Mouse (Mus musculus) embryonic stem cell, embryonic (primary cell): ENCODE measurements around the gene Tanc1.

ENCODE experiments used
- CTCF ChIA-PET, 4 experiments: fragments of 300-600 bp in 2 of 4; fragments of 350-600 bp in 2 of 4; sonication (Branson Sonifier 250); formaldehyde crosslinking; loops; one replicate each; lab custom pipeline; 2022; ENCODE audit warnings: inconsistent platforms in 2 of 4; lab: Charles Lee
- POLR2A ChIA-PET, 4 experiments: fragments of 300-600 bp in 2 of 4; fragments of 350-600 bp in 2 of 4; sonication (Branson Sonifier 250); formaldehyde crosslinking; loops; one replicate each; lab custom pipeline; 2022; ENCODE audit warnings: antibody characterized with exemption in 4 of 4, inconsistent platforms in 1 of 4; lab: Charles Lee

The Tanc1 gene

GRCm38 (mm10) chr2:59680736-59681135, 68.9 kb downstream of the Tanc1 start:
- POLR2A ChIA-PET = interaction anchor here in 2 of 4 experiments (0.6 to 3.1 kb wide), 20 partner anchors 9 to 494 kb away, joined by 3 to 10 read pairs (median 4); no protein-coding TSS in a partner anchor
- CTCF ChIA-PET = interaction anchor here in 1 of 4 experiments (0.6 kb wide), 2 partner anchors 10 to 122 kb away, joined by 3 read pairs; no protein-coding TSS in a partner anchor

GRCm38 (mm10) chr2:59681181-59681580, 69.3 kb downstream of the Tanc1 start:
- POLR2A ChIA-PET = interaction anchor here in 2 of 4 experiments (0.6 to 3.1 kb wide), 18 partner anchors 8 to 494 kb away, joined by 3 to 10 read pairs (median 4); no protein-coding TSS in a partner anchor
- CTCF ChIA-PET = interaction anchor here in 1 of 4 experiments (0.6 kb wide), 1 partner anchor 10 kb away, joined by 3 read pairs; no protein-coding TSS in a partner anchor

- ChIA-PET CTCF (interaction anchor here in 2 of 4 experiments (0.6 to 1.2 kb wide), 2 partner anchors 88 to 402 kb away, joined by 3 read pairs; no protein-coding TSS in a partner anchor), POLR2A (interaction anchor here (0.5 to 3.6 kb wide), 19 partner anchors 10 to 111 kb away, joined by 3 to 28 read pairs (median 4); partner anchors contain the start of gene Tanc1 (in 1 of the 4))
Observed at GRCm38 (mm10) chr2:59684864-59685605, 73.2 kb downstream of the Tanc1 start.

- CTCF ChIA-PET = interaction anchor here in 2 of 4 experiments (0.6 to 1.2 kb wide), 2 partner anchors 89 to 401 kb away, joined by 3 read pairs; no protein-coding TSS in a partner anchor
- POLR2A ChIA-PET = interaction anchor here in 2 of 4 experiments (0.5 to 3.6 kb wide), 12 partner anchors 11 to 82 kb away, joined by 3 to 28 read pairs (median 4); no protein-coding TSS in a partner anchor
Observed at GRCm38 (mm10) chr2:59685606-59685950, 73.7 kb downstream of the Tanc1 start.

GRCm38 (mm10) chr2:59688261-59689104, 76.6 kb downstream of the Tanc1 start:
- ChIA-PET CTCF (interaction anchor here in 1 of 4 experiments (0.7 to 1.6 kb wide), 2 partner anchors 92 to 161 kb away, joined by 3 to 5 read pairs; no protein-coding TSS in a partner anchor), POLR2A (interaction anchor here (0.6 to 2.8 kb wide), 26 partner anchors 8 to 696 kb away, joined by 3 to 16 read pairs (median 3); no protein-coding TSS in a partner anchor)

- CTCF ChIA-PET = no interaction called here
- POLR2A ChIA-PET = no interaction called here
Observed at GRCm38 (mm10) chr2:59691112-59691511, 79.3 kb downstream of the Tanc1 start.

- ChIA-PET POLR2A (interaction anchor here in 1 of 4 experiments (0.6 to 2.2 kb wide), 3 partner anchors 13 to 35 kb away, joined by 3 to 9 read pairs (median 4); no protein-coding TSS in a partner anchor), CTCF (interaction anchor here in 1 of 4 experiments (1.2 kb wide), 1 partner anchor 18 kb away, joined by 3 read pairs; no protein-coding TSS in a partner anchor)
Observed at GRCm38 (mm10) chr2:59693473-59693872, 81.6 kb downstream of the Tanc1 start.

- ChIA-PET POLR2A (interaction anchor here in 3 of 4 experiments (0.5 to 3.1 kb wide), 18 partner anchors 9 to 1538 kb away, joined by 3 to 15 read pairs (median 4); partner anchors contain the start of gene Tanc1 (in 1 of the 3)), CTCF (no interaction called here)
Observed at GRCm38 (mm10) chr2:59697123-59697522, 85.3 kb downstream of the Tanc1 start.

- CTCF ChIA-PET = interaction anchor here in 3 of 4 experiments (0.6 to 1.1 kb wide), 6 partner anchors 8 to 101 kb away, joined by 3 to 10 read pairs (median 4); no protein-coding TSS in a partner anchor
- POLR2A ChIA-PET = interaction anchor here in 3 of 4 experiments (0.6 to 3.1 kb wide), 54 partner anchors 9 to 1539 kb away, joined by 3 to 15 read pairs (median 4); partner anchors contain the start of genes Ly75 (in 2 of the 3) and Tanc1 (in 1 of the 3)
Observed at GRCm38 (mm10) chr2:59697722-59698634, 86.1 kb downstream of the Tanc1 start.

GRCm38 (mm10) chr2:59698635-59699300, 86.9 kb downstream of the Tanc1 start:
- POLR2A ChIA-PET = interaction anchor here in 3 of 4 experiments (0.6 to 3.1 kb wide), 44 partner anchors 9 to 1074 kb away, joined by 3 to 15 read pairs (median 5); partner anchors contain the start of genes Ly75 (in 1 of the 3) and Tanc1 (in 1 of the 3)
- CTCF ChIA-PET = interaction anchor here in 2 of 4 experiments (0.6 to 1.1 kb wide), 5 partner anchors 9 to 102 kb away, joined by 3 to 10 read pairs (median 4); no protein-coding TSS in a partner anchor

GRCm38 (mm10) chr2:59699893-59700292, 88.1 kb downstream of the Tanc1 start:
- CTCF ChIA-PET = interaction anchor here in 1 of 4 experiments (0.7 kb wide), 1 partner anchor 64 kb away, joined by 3 read pairs; no protein-coding TSS in a partner anchor
- POLR2A ChIA-PET = no interaction called here

- ChIA-PET CTCF (no interaction called here), POLR2A (interaction anchor here in 2 of 4 experiments (0.6 to 1.3 kb wide), 2 partner anchors 24 to 71 kb away, joined by 3 to 5 read pairs; no protein-coding TSS in a partner anchor)
Observed at GRCm38 (mm10) chr2:59705221-59705620, 93.4 kb downstream of the Tanc1 start.

- ChIA-PET CTCF (interaction anchor here in 2 of 4 experiments (0.6 to 1.1 kb wide), 2 partner anchors 40 to 153 kb away, joined by 3 to 4 read pairs; no protein-coding TSS in a partner anchor), POLR2A (interaction anchor here in 2 of 4 experiments (0.8 to 3.0 kb wide), 13 partner anchors 8 to 176 kb away, joined by 3 to 11 read pairs (median 3); partner anchors contain the start of gene Wdsub1 (in 1 of the 2))
Observed at GRCm38 (mm10) chr2:59706806-59707205, 95.0 kb downstream of the Tanc1 start.

GRCm38 (mm10) chr2:59707922-59708706, 96.3 kb downstream of the Tanc1 start:
- CTCF ChIA-PET = interaction anchor here in 3 of 4 experiments (0.6 to 1.1 kb wide), 4 partner anchors 9 to 68 kb away, joined by 3 to 9 read pairs (median 5); no protein-coding TSS in a partner anchor
- POLR2A ChIA-PET = interaction anchor here in 3 of 4 experiments (0.6 to 3.0 kb wide), 16 partner anchors 9 to 1376 kb away, joined by 3 to 11 read pairs (median 4); partner anchors contain the start of gene Wdsub1 (in 1 of the 3)

- ChIA-PET POLR2A (interaction anchor here in 1 of 4 experiments (1.2 to 3.1 kb wide), 2 partner anchors 9 to 65 kb away, joined by 3 to 8 read pairs; no protein-coding TSS in a partner anchor), CTCF (interaction anchor here in 2 of 4 experiments (0.5 to 1.6 kb wide), 2 partner anchors 35 to 179 kb away, joined by 5 to 11 read pairs; no protein-coding TSS in a partner anchor)
Observed at GRCm38 (mm10) chr2:59710771-59711170, 98.9 kb downstream of the Tanc1 start.
